Mouse (Mus musculus) gastrocnemius, adult 2 months (tissue): Measurements from ENCODE around the gene Gm49380. TPM values are rescaled to one million over a fixed set of nuclear protein-coding genes. Genes with fewer than 3 reads are reported as not detected.

Experiments
- DNase-seq: peaks from one replicate; pipeline ENCODE4 v3.0.0; 2022
- H3K27ac ChIP-seq: fragments of 200-600 bp; 2 replicates; pipeline ENCODE4 v1.8.1; 2022; ENCODE audit warnings: mild to moderate bottlenecking
- H3K4me3 ChIP-seq: fragments of 200-600 bp; 2 replicates; pipeline ENCODE4 v1.8.1; 2022; ENCODE audit warnings: mild to moderate bottlenecking, moderate library complexity
- CTCF ChIP-seq: fragments of 200-600 bp; IDR thresholded peaks from 2 replicates; pipeline ENCODE4 v1.8.1; 2022; ENCODE audit warnings: antibody characterized with exemption, mild to moderate bottlenecking, moderate library complexity
- intact Hi-C: fragments of 180-260 bp; cut with DNase I; formaldehyde crosslinking; loops from one replicate; pipeline ENCODE4 v1.15.1; 2025
- long read RNA-seq, 2 experiments: library from polyadenylated mRNA; stranded (forward); transcript quantifications; one replicate each; pipeline ENCODE4 v2.0.0; 2021
- total RNA-seq, 2 experiments: library from RNA; stranded (reverse); gene quantifications; 2 replicates each; pipeline ENCODE4 v1.2.3; 2021

Gene Gm49380
- 1 to 10 TPM in 1 of 2 experiments, under 1 TPM in 1; 0.71 to 1.4 TPM for total RNA-seq
- long read RNA-seq, experiment 1, partial matches to known transcripts, result 0 of 9 reads
- long read RNA-seq, experiment 1, other reads (novel, unspliced or antisense), result 9 of 9 reads
- long read RNA-seq, experiment 2, partial matches to known transcripts, result 0 of 4 reads
- long read RNA-seq, experiment 2, other reads (novel, unspliced or antisense), result 4 of 4 reads

GRCm38 (mm10) chr9:44113105-44113789 lies at the start of gene Gm49380, which contains the start of gene Rnf26:
TSS of gene Gm49380 (minus strand) at chr9:44113500.
TSS of gene Rnf26 (minus strand) at chr9:44113517.
- Histone ChIP-seq H3K27ac (peak within 1 kb of the TSS; percentile 86), H3K4me3 (peak within 1 kb of the TSS; percentile 86)
- TF ChIP-seq CTCF, result no peak
- intact Hi-C loops, result no loop called here
- DNase-seq, result peak; percentile 97

- peak overlapping the region; percentile 69 for H3K27ac ChIP-seq
- DNase-seq, result no peak
- no peak overlapping the region for H3K4me3 ChIP-seq
- no peak for TF ChIP-seq CTCF
- intact Hi-C loops, result no loop called here
Measured at GRCm38 (mm10) chr9:44159886-44160285, 46.6 kb upstream of the Gm49380 start.

- peak; percentile 73 for TF ChIP-seq CTCF
- intact Hi-C loops, result no loop called here
- no peak overlapping the region for H3K4me3 ChIP-seq
- DNase-seq, result no peak
- H3K27ac ChIP-seq, result peak overlapping the region; percentile 2; the same call in 1 of the 2 replicates
Measured at GRCm38 (mm10) chr9:44147290-44147689, 34.0 kb upstream of the Gm49380 start.

GRCm38 (mm10) chr9:44144718-44145060 lies 31.4 kb upstream of the Gm49380 start:
- intact Hi-C loops, result no loop called here
- H3K4me3 ChIP-seq, result no peak overlapping the region
- DNase-seq, result no peak
- TF ChIP-seq CTCF, result no peak
- peak overlapping the region; percentile 40; the same call in 1 of the 2 replicates for H3K27ac ChIP-seq

GRCm38 (mm10) chr9:44144023-44144717 lies 30.9 kb upstream of the Gm49380 start:
- peak; percentile 49 for DNase-seq
- Histone ChIP-seq H3K27ac (peak overlapping the region; percentile 54), H3K4me3 (no peak overlapping the region)
- peak; percentile 27 for TF ChIP-seq CTCF
- intact Hi-C loops, result no loop called here

GRCm38 (mm10) chr9:44143421-44143820 lies 30.1 kb upstream of the Gm49380 start:
- intact Hi-C loops, result no loop called here
- peak overlapping the region; percentile 54 for H3K27ac ChIP-seq
- no peak overlapping the region for H3K4me3 ChIP-seq
- no peak for TF ChIP-seq CTCF
- DNase-seq, result no peak

- no peak for DNase-seq
- Histone ChIP-seq H3K4me3 (no peak overlapping the region), H3K27ac (no peak overlapping the region)
- TF ChIP-seq CTCF, result no peak
- intact Hi-C loops, result no loop called here
Measured at GRCm38 (mm10) chr9:44141951-44142350, 28.7 kb upstream of the Gm49380 start.

- intact Hi-C loops, result no loop called here
Measured at GRCm38 (mm10) chr9:44137846-44138245, 24.5 kb upstream of the Gm49380 start.

GRCm38 (mm10) chr9:44135731-44136411 lies 22.6 kb upstream of the Gm49380 start:
- intact Hi-C loops, result no loop called here
- peak overlapping the region; percentile 88 for H3K4me3 ChIP-seq
- TF ChIP-seq CTCF, result no peak
- no peak for DNase-seq
- peak overlapping the region; percentile 94 for H3K27ac ChIP-seq

More at GRCm38 (mm10) chr9:44137846-44138245, 24.5 kb upstream of the Gm49380 start:
- Histone ChIP-seq H3K4me3 (no peak overlapping the region), H3K27ac (no peak overlapping the region)
- no peak for TF ChIP-seq CTCF
- no peak for DNase-seq

GRCm38 (mm10) chr9:44134851-44135730 lies 21.8 kb upstream of the Gm49380 start:
- intact Hi-C loops, result loop anchor here (5.0 kb wide), 1 partner anchor 37 kb away; no protein-coding TSS in a partner anchor
- no peak for TF ChIP-seq CTCF
- Histone ChIP-seq H3K4me3 (peak overlapping the region; percentile 88), H3K27ac (peak overlapping the region; percentile 94)
- DNase-seq, result peak; percentile 68

GRCm38 (mm10) chr9:44134101-44134850 lies 21.0 kb upstream of the Gm49380 start, which contains the start of gene Mcam:
TSS of gene Mcam (plus strand) at chr9:44134469.
- intact Hi-C loops, result loop anchor here (5.0 kb wide), 1 partner anchor 38 kb away; no protein-coding TSS in a partner anchor
- peak; percentile 88 for DNase-seq
- H3K4me3 ChIP-seq, result peak within 1 kb of the TSS; percentile 88
- TF ChIP-seq CTCF, result no peak
- H3K27ac ChIP-seq, result peak within 1 kb of the TSS; percentile 94
